14 mouse cellular contexts compared by ENCODE assay signal in genomic region chr9:58274101-58274604, GRCm38 (mm10). TPM values are rescaled to one million over a fixed set of nuclear protein-coding genes. Genes with fewer than 3 reads are reported as not detected.
DNase-seq lines count a peak whose midpoint lies in the region; ATAC-seq and TF ChIP-seq lines count a peak whose summit lies in the region.
"Had no signal": no experiment of that assay in that cellular context is flagged by ENCODE, and none has a peak within 500 bp of the region (broad histone marks: within the 10 kb centered on the region; RNA-seq: fewer than 3 reads in every experiment).

No protein-coding gene starts in this region.

- no peak for ATAC-seq in kidney, postnatal 0 days (replicated peaks; ENCODE audit: low FRiP score, low read depth)
- ATAC-seq: forebrain, embryonic 15.5 days had no signal

- no peak for TF ChIP-seq EP300 in heart, adult 2 months (IDR thresholded peaks at IDR 0.05; ENCODE audit: insufficient read depth, low read depth, low read length)
- TF ChIP-seq EP300 in ES-Bruce4 (IDR thresholded peaks at IDR 0.05; ENCODE audit: insufficient read depth, low read depth, low read length): peak; percentile 92

- H3K79me2 ChIP-seq in heart, adult 2 months (replicated peaks; ENCODE audit: control insufficient read depth, insufficient read depth, low read length): no peaks in the 10 kb centered on the region

- no peak for DNase-seq in heart, adult 2 months
- no peak for DNase-seq in heart, postnatal 36 days
- no peak for DNase-seq in kidney, postnatal 0 days (ENCODE audit: low spot score)
- no peak for DNase-seq in kidney, postnatal 14 days
- no peak for DNase-seq in limb, embryonic 10.5 days (ENCODE audit: low spot score)
- no peak for DNase-seq in left cerebral cortex, postnatal 36 days (ENCODE audit: low spot score in 2 of 2)
- no peak for DNase-seq in thymus, postnatal 4 days
- DNase-seq: kidney, postnatal 4 days; left cerebral cortex, postnatal 4 days; right cerebral cortex, adult 18-20 months had no signal

- peak overlapping the region; percentile 87 for H3K27ac ChIP-seq in heart, adult 2 months
- H3K27ac ChIP-seq in kidney, postnatal 0 days: peak overlapping the region; percentile 88
- H3K27ac ChIP-seq in ES-Bruce4 (ENCODE audit: insufficient read depth, low read length): peak overlapping the region; percentile 97
- 0 out of 2 replicates have a peak overlapping the region, but pooled peaks have one; percentile 19 for H3K27ac ChIP-seq in limb, embryonic 10.5 days
- H3K27ac ChIP-seq: forebrain, embryonic 15.5 days had no signal

- H3K4me3 ChIP-seq in heart, adult 2 months: no peak overlapping the region
- no peak overlapping the region for H3K4me3 ChIP-seq in kidney, postnatal 0 days (replicated peaks; ENCODE audit: low read depth, low read length)
- H3K4me3 ChIP-seq in ES-Bruce4 (ENCODE audit: low read depth, low read length): no peak overlapping the region; the same call in 1 of the 2 replicates
- H3K4me3 ChIP-seq in limb, embryonic 10.5 days: no peak overlapping the region
- H3K4me3 ChIP-seq: forebrain, embryonic 15.5 days; stomach, embryonic 15.5 days had no signal

- H3K36me3 ChIP-seq in heart, adult 2 months (ENCODE audit: control insufficient read depth, insufficient read depth, low read length): peaks cover 5% of the 10 kb centered on the region; the same call in 1 of the 2 replicates
- no peaks in the 10 kb centered on the region for H3K36me3 ChIP-seq in kidney, postnatal 0 days (ENCODE audit: insufficient read depth, low read length)
- H3K36me3 ChIP-seq in ES-Bruce4 (ENCODE audit: control insufficient read depth, insufficient read depth, low read length, poor library complexity, severe bottlenecking): no peaks in the 10 kb centered on the region
- no peaks in the 10 kb centered on the region for H3K36me3 ChIP-seq in limb, embryonic 10.5 days
- H3K36me3 ChIP-seq: forebrain, embryonic 15.5 days; stomach, embryonic 15.5 days had no signal

- WGBS in heart, adult 2 months: 85% methylated on average over 7 of the region's 7 CpGs
- WGBS in kidney, postnatal 0 days: 66% methylated on average over 7 of the region's 7 CpGs
- whole genome bisulfite sequencing in limb, embryonic 10.5 days: 84% methylated on average over 7 of the region's 7 CpGs

- peaks cover 10% of the 10 kb centered on the region for H3K4me1 ChIP-seq in heart, adult 2 months (ENCODE audit: control insufficient read depth, insufficient read depth, low read length)
- H3K4me1 ChIP-seq in kidney, postnatal 0 days (replicated peaks; ENCODE audit: insufficient read depth, low read length): peaks cover 20% of the 10 kb centered on the region
- H3K4me1 ChIP-seq in ES-Bruce4 (ENCODE audit: control insufficient read depth, insufficient read depth, low read length): peaks cover 3% of the 10 kb centered on the region
- peaks cover 19% of the 10 kb centered on the region for H3K4me1 ChIP-seq in limb, embryonic 10.5 days

- no peak overlapping the region for H3K9ac ChIP-seq in heart, adult 2 months (ENCODE audit: low read depth, low read length)
- no peak overlapping the region for H3K9ac ChIP-seq in kidney, postnatal 0 days (ENCODE audit: low read depth, low read length)
- peak overlapping the region; percentile 68 for H3K9ac ChIP-seq in ES-Bruce4 (ENCODE audit: low read depth, poor library complexity, severe bottlenecking)
- H3K9ac ChIP-seq: forebrain, embryonic 15.5 days; stomach, embryonic 15.5 days had no signal

- TF ChIP-seq CTCF in heart, adult 2 months (IDR thresholded peaks at IDR 0.05): no peak
- TF ChIP-seq CTCF in kidney, postnatal 0 days (IDR thresholded peaks at IDR 0.05; ENCODE audit: low read depth): no peak
- no peak for TF ChIP-seq CTCF in ES-Bruce4 (IDR thresholded peaks at IDR 0.05; ENCODE audit: low read depth, low read length)

- no peak for TF ChIP-seq POLR2A in heart, adult 2 months (IDR thresholded peaks at IDR 0.05; ENCODE audit: insufficient read depth, low read depth, low read length)
- no peak for TF ChIP-seq POLR2A in ES-Bruce4 (IDR thresholded peaks at IDR 0.05; ENCODE audit: insufficient read depth, low read length)

- H3K9me3 ChIP-seq in kidney, postnatal 0 days (replicated peaks; ENCODE audit: low read length): no peaks in the 10 kb centered on the region
- no peaks in the 10 kb centered on the region for H3K9me3 ChIP-seq in ES-Bruce4 (replicated peaks; ENCODE audit: control insufficient read depth, insufficient read depth, low read length, poor library complexity, severe bottlenecking)
- no peaks in the 10 kb centered on the region for H3K9me3 ChIP-seq in limb, embryonic 10.5 days (replicated peaks)
- H3K9me3 ChIP-seq: forebrain, embryonic 15.5 days; stomach, embryonic 15.5 days had no signal

- intact Hi-C loops in heart, adult 2 months (cut with DNase I): no loop called here
- intact Hi-C loops in heart, postnatal 36 days (cut with DNase I): no loop called here
- intact Hi-C loops in left cerebral cortex, postnatal 36 days (cut with DNase I): no loop called here

- H3K4me2 ChIP-seq in kidney, postnatal 0 days (ENCODE audit: low read length): no peak overlapping the region
- H3K4me2 ChIP-seq: forebrain, embryonic 15.5 days; stomach, embryonic 15.5 days had no signal

- no peaks in the 10 kb centered on the region for H3K27me3 ChIP-seq in heart, adult 2 months (ENCODE audit: control insufficient read depth, insufficient read depth, low read length)
- no peaks in the 10 kb centered on the region for H3K27me3 ChIP-seq in kidney, postnatal 0 days (ENCODE audit: insufficient read depth, low read length)
- no peaks in the 10 kb centered on the region for H3K27me3 ChIP-seq in ES-Bruce4 (ENCODE audit: control insufficient read depth, insufficient read depth, low read length, poor library complexity, severe bottlenecking)
- no peaks in the 10 kb centered on the region for H3K27me3 ChIP-seq in limb, embryonic 10.5 days (ENCODE audit: low read depth, poor library complexity, severe bottlenecking)
- H3K27me3 ChIP-seq: forebrain, embryonic 15.5 days; stomach, embryonic 15.5 days had no signal

RNA-seq across cellular contexts. Expression of gene Stoml1, which starts 21.2 kb away (rescaled TPM):
- total RNA-seq in heart, adult 2 months (2021): 1 to 10 TPM; 9.2 to 9.6 TPM
- polyA plus RNA-seq in heart, adult 2 months (2012; rRNA removed): 23.4 and 29.4 TPM in 2 replicates
- 10 to 100 TPM; 10.2 to 10.4 TPM for total RNA-seq in heart, postnatal 36 days (2021)
- 36.6 and 37.6 TPM in 2 replicates for polyA plus RNA-seq in kidney, postnatal 0 days (2015; fragmentation: Nextera tagmentation; extraction: Ambion mirVana)
- 24.6 and 26.5 TPM in 2 replicates for polyA plus RNA-seq in ES-Bruce4 (2011; ENCODE audit: insufficient read depth, insufficient read length, low read depth, missing spikeins)
- 21.8 and 26.1 TPM in 2 replicates for polyA plus RNA-seq in limb, embryonic 10.5 days (2016; fragmentation: Nextera tagmentation; extraction: Ambion mirVana)
- 10 to 100 TPM; 64.6 to 72.4 TPM for total RNA-seq in left cerebral cortex, postnatal 36 days (2021)

RNA-seq across cellular contexts. Expression of gene Pml, which starts 24.6 kb away (rescaled TPM):
- 1 to 10 TPM; 7.5 to 8.2 TPM for total RNA-seq in heart, adult 2 months (2021)
- polyA plus RNA-seq in heart, adult 2 months (2012; rRNA removed): 10.4 and 10.5 TPM in 2 replicates
- 1 to 10 TPM; 8.3 to 9.5 TPM for total RNA-seq in heart, postnatal 36 days (2021)
- 14.3 and 15.2 TPM in 2 replicates for polyA plus RNA-seq in kidney, postnatal 0 days (2015; fragmentation: Nextera tagmentation; extraction: Ambion mirVana)
- 198 and 200 TPM in 2 replicates for polyA plus RNA-seq in ES-Bruce4 (2011; ENCODE audit: insufficient read depth, insufficient read length, low read depth, missing spikeins)
- 20.5 and 21.0 TPM in 2 replicates for polyA plus RNA-seq in limb, embryonic 10.5 days (2016; fragmentation: Nextera tagmentation; extraction: Ambion mirVana)
- total RNA-seq in left cerebral cortex, postnatal 36 days (2021): 10 to 100 TPM; 13.7 to 17.5 TPM

RNA-seq across cellular contexts. Expression of gene Loxl1, which starts 38.8 kb away (rescaled TPM):
- total RNA-seq in heart, adult 2 months (2021): 10 to 100 TPM; 22.1 to 28.4 TPM
- polyA plus RNA-seq in heart, adult 2 months (2012; rRNA removed): 57.5 and 59.7 TPM in 2 replicates
- total RNA-seq in heart, postnatal 36 days (2021): 10 to 100 TPM; 29.6 TPM
- polyA plus RNA-seq in kidney, postnatal 0 days (2015; fragmentation: Nextera tagmentation; extraction: Ambion mirVana): 60.9 and 62.2 TPM in 2 replicates
- polyA plus RNA-seq in ES-Bruce4 (2011; ENCODE audit: insufficient read depth, insufficient read length, low read depth, missing spikeins): 3.4 and 3.6 TPM in 2 replicates
- polyA plus RNA-seq in limb, embryonic 10.5 days (2016; fragmentation: Nextera tagmentation; extraction: Ambion mirVana): 6.0 and 12.9 TPM in 2 replicates
- total RNA-seq in left cerebral cortex, postnatal 36 days (2021): 1 to 10 TPM; 2.1 to 2.7 TPM
- total RNA-seq: granulocyte monocyte progenitor cell, adult 5-6 weeks had no signal

Comparison
In these comparisons a context has a peak if more than half of its experiments do, and no peak if none do; other contexts are left out.
1. H3K27ac ChIP-seq: peak in every context shown above with its lines; median percentile 97 in ES-Bruce4; 88 in kidney, postnatal 0 days; 87 in heart, adult 2 months; 19 in limb, embryonic 10.5 days.